Mouse (Mus musculus) embryonic facial prominence, embryonic 14.5 days (tissue): ENCODE measurements at regions not wholly inside any gene's neighbourhood (a gene's known extent, or its start where the extent isn't known, plus 50 kb on each side); places are given as distances from the start of the nearest gene placed in this dataset.

ENCODE experiments used
- ATAC-seq: fragments of 200-750 bp; cut with Nextera tagmentation; 2 replicates; pipeline ENCODE4 v1.8.0; 2017; ENCODE audit warnings: low read depth, moderate number of reproducible peaks, moderate TSS enrichment
- DNase-seq: peaks from one replicate; pipeline ENCODE4 v3.0.0-alpha.2; 2015; ENCODE audit warnings: low spot score
- H3K27ac ChIP-seq: fragments of 300-500 bp; sonication (generic); replicated peaks from 2 replicates; pipeline ENCODE4 v1.5.1; 2014; ENCODE audit warnings: low read depth, mild to moderate bottlenecking, low read length, moderate library complexity
- H3K27me3 ChIP-seq: fragments of 300-500 bp; sonication (generic); replicated peaks from 2 replicates; pipeline ENCODE4 v1.6.1; 2014; ENCODE audit warnings: low read length; ENCODE audit not compliant: control insufficient read depth, insufficient read depth
- H3K36me3 ChIP-seq: fragments of 300-500 bp; sonication (generic); 2 replicates; pipeline ENCODE4 v1.6.1; 2014; ENCODE audit warnings: low read length, mixed read lengths; ENCODE audit not compliant: control insufficient read depth, insufficient read depth
- H3K4me1 ChIP-seq: fragments of 300-500 bp; sonication (generic); 2 replicates; pipeline ENCODE4 v1.6.1; 2014; ENCODE audit warnings: antibody characterized with exemption, low read length; ENCODE audit not compliant: control insufficient read depth, insufficient read depth
- H3K4me2 ChIP-seq: fragments of 300-500 bp; sonication (generic); 2 replicates; pipeline ENCODE4 v1.6.1; 2014; ENCODE audit warnings: low read depth, mild to moderate bottlenecking, low read length, moderate library complexity, mixed read lengths
- H3K4me3 ChIP-seq: fragments of 300-500 bp; sonication (generic); 2 replicates; pipeline ENCODE4 v1.5.1; 2014; ENCODE audit warnings: low read depth, mild to moderate bottlenecking, low read length
- H3K9ac ChIP-seq: fragments of 300-500 bp; sonication (generic); 2 replicates; pipeline ENCODE4 v1.6.1; 2014; ENCODE audit warnings: low read depth, mild to moderate bottlenecking, low read length, moderate library complexity, mixed read lengths
- H3K9me3 ChIP-seq: fragments of 300-500 bp; sonication (generic); 2 replicates; pipeline ENCODE4 v1.6.1; 2016; ENCODE audit warnings: low read length; ENCODE audit not compliant: control insufficient read depth
- WGBS: fragments of 180-500 bp; shearing (Covaris S2); extraction: QIAGEN DNeasy Blood & Tissue Kit; methylation state at CpG from one replicate; pipeline ENCODE4 v1.1.7; 2014; 5-methylcytosine and 5-hydroxymethylcytosine counted together

DNA sequence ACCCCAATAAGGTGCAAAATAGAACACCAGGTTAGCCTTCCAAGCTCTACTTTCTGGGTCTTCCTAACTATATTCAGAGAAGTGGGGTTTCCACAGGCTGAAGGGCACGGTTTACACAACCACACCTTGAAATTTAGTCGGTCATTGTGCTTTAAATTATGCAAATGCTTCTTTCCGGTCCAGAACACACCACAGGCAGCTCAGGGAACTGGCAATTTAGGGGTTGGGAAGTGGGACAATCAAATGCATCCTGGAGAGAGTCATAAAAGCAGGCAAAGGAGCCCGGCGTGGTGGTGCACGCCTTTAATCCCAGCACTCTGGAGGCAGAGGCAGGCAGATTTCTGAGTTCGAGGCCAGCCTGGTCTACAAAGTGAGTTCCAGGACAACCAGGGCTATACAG, 56.0 kb upstream of the Bhlhe23 start:
- Histone ChIP-seq H3K36me3 (no peaks in the 10 kb centered on the region), H3K4me3 (no peak overlapping the region), H3K27ac (no peak overlapping the region), H3K9ac (no peak overlapping the region), H3K9me3 (no peaks in the 10 kb centered on the region), H3K27me3 (no peaks in the 10 kb centered on the region), H3K4me1 (no peaks in the 10 kb centered on the region), H3K4me2 (no peak overlapping the region)
- ATAC-seq (no peak), DNase-seq (no peak)
- 86% methylated on average over 7 of the region's 7 CpGs for WGBS

- Histone ChIP-seq H3K27me3 (no peaks in the 10 kb centered on the region), H3K4me2 (no peak overlapping the region), H3K9ac (no peak overlapping the region), H3K9me3 (no peaks in the 10 kb centered on the region), H3K4me3 (no peak overlapping the region), H3K27ac (no peak overlapping the region), H3K36me3 (no peaks in the 10 kb centered on the region), H3K4me1 (no peaks in the 10 kb centered on the region)
- ATAC-seq (no peak), DNase-seq (no peak)
- 53% methylated on average over 2 of the region's 2 CpGs for WGBS
Measured at GRCm38 (mm10) chr2:180830607-180831006, 53.9 kb upstream of the Bhlhe23 start.

DNA sequence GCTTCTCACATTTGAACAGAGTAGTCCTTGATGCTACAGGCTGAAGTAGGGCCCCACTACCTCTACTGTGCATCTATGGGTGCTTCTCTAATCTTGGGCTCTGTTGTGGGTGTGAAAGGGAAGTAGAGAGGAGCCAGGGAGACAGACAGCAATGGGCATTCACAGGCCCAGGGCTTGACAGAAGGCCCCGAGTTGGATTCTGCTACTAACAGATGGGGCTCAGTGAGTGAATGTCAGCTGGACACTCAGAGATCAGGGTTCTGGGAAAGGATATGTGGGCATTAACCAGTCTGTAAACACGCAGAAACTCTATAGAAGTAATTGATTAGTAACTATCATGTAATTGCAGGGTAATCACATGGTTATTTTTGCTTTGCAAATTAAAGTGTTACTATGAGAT, 51.4 kb upstream of the Bhlhe23 start:
- no peak overlapping the region for H3K4me3 ChIP-seq
- H3K27ac ChIP-seq: no peak overlapping the region
- no peak overlapping the region for H3K4me2 ChIP-seq
- 71% methylated on average over 2 of the region's 2 CpGs for WGBS
- no peak overlapping the region for H3K9ac ChIP-seq
- DNase-seq (no peak), ATAC-seq (no peak)
- H3K27me3 ChIP-seq: no peaks in the 10 kb centered on the region
- H3K36me3 ChIP-seq: no peaks in the 10 kb centered on the region
- no peaks in the 10 kb centered on the region for H3K4me1 ChIP-seq
- H3K9me3 ChIP-seq: no peaks in the 10 kb centered on the region

DNA sequence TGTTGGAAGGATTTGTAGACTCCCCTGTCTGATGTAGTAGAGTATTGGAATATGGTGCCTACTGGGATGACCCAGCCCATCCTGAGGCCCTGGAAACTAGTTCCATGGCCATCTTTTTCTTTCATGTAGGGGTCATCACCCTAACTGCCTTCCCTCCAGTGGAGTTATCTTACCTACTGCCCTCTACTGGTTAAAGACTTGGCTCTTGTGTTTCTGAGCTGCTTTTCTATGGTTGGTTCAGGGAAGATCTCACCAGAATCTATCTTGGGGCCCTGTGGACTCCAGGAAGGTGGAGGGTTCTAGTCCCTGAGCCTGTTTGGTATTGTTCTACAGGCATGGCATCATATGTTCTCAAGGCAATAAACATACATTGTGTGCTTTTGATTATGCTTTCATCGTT, 50.0 kb upstream of the Bhlhe23 start:
- H3K27ac ChIP-seq: no peak overlapping the region
- H3K4me3 ChIP-seq: no peak overlapping the region
- H3K4me1 ChIP-seq: no peaks in the 10 kb centered on the region
- H3K36me3 ChIP-seq: no peaks in the 10 kb centered on the region
- no peak for ATAC-seq
- H3K9me3 ChIP-seq: no peaks in the 10 kb centered on the region
- no peaks in the 10 kb centered on the region for H3K27me3 ChIP-seq
- 96% methylated on average over 1 of the region's 1 CpGs for WGBS
- H3K4me2 ChIP-seq: no peak overlapping the region
- no peak overlapping the region for H3K9ac ChIP-seq
- no peak for DNase-seq
